Comparison of ENCODE assay signal across 16 mouse cellular contexts in the genomic region with DNA sequence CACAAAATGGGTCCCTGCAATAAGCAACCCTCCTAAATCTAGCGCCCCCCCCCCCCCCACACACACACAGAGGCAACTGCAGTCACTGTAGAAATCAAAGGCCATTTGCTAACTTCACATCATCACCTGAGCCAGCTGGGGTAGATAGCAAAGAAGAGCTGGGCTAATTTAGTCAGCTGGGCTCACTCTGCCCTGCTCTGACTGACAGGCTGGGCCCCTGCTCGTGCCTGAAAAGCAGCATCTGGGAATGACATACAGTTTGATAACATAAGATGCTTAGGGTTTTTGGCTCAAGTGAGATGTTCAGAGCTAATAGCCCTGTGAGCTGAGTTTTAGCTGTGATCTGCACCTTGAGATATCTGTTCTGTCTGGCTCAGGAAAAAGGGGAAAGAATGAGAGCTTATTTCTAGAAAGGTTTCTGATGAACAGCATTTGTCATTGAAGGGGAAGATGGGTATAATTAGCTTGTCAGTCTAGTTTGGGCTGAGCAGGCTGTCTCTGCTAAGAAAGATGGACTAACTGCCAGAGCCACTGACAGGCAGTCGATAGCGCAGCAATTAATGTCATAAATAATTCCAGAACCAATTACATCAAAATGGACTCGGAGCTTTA.
A peak's percentile ranks its signal among the peaks of the same experiment; 100 is the strongest.
DNase-seq lines count a peak whose midpoint lies in the region; ATAC-seq and TF ChIP-seq lines count a peak whose summit lies in the region.
"Had no signal": no experiment of that assay in that cellular context is flagged by ENCODE, and none has a peak within 500 bp of the region (broad histone marks: within the 10 kb centered on the region; RNA-seq: fewer than 3 reads in every experiment).

No protein-coding gene starts in this region.

- H3K4me3 ChIP-seq in lung, embryonic 14.5 days (ENCODE audit: low read depth, low read length), result no peak overlapping the region
- no peak overlapping the region; the same call in 1 of the 2 replicates for H3K4me3 ChIP-seq in forebrain, embryonic 16.5 days (replicated peaks; ENCODE audit: low read length)
- no peak overlapping the region for H3K4me3 ChIP-seq in hindbrain, embryonic 14.5 days (replicated peaks; ENCODE audit: low read length)
- no peak overlapping the region for H3K4me3 ChIP-seq in neural tube, embryonic 15.5 days (replicated peaks)
- H3K4me3 ChIP-seq: embryonic facial prominence, embryonic 12.5 days; heart, embryonic 10.5 days; intestine, embryonic 15.5 days; liver, embryonic 12.5 days had no signal

- no peaks in the 10 kb centered on the region for H3K36me3 ChIP-seq in lung, embryonic 14.5 days (ENCODE audit: insufficient read depth)
- no peaks in the 10 kb centered on the region for H3K36me3 ChIP-seq in forebrain, embryonic 16.5 days (ENCODE audit: control insufficient read depth, insufficient read depth)
- H3K36me3 ChIP-seq in hindbrain, embryonic 14.5 days (replicated peaks; ENCODE audit: control insufficient read depth, insufficient read depth), result no peaks in the 10 kb centered on the region
- H3K36me3 ChIP-seq in neural tube, embryonic 15.5 days, result no peaks in the 10 kb centered on the region
- H3K36me3 ChIP-seq: embryonic facial prominence, embryonic 12.5 days; heart, embryonic 10.5 days; intestine, embryonic 15.5 days; liver, embryonic 12.5 days had no signal

- H3K27ac ChIP-seq in lung, embryonic 14.5 days (ENCODE audit: low read depth), result no peak overlapping the region
- H3K27ac ChIP-seq in forebrain, embryonic 16.5 days (ENCODE audit: low read length), result peak overlapping the region; percentile 73
- peak overlapping the region; percentile 69 for H3K27ac ChIP-seq in hindbrain, embryonic 14.5 days
- peak overlapping the region; percentile 5; the same call in 1 of the 2 replicates for H3K27ac ChIP-seq in neural tube, embryonic 15.5 days (replicated peaks)
- H3K27ac ChIP-seq: embryonic facial prominence, embryonic 12.5 days; heart, embryonic 10.5 days; intestine, embryonic 15.5 days; liver, embryonic 12.5 days had no signal

- no peak for TF ChIP-seq CTCF in lung, embryonic 14.5 days (IDR thresholded peaks at IDR 0.05; ENCODE audit: low read depth)

- H3K9ac ChIP-seq in lung, embryonic 14.5 days, result no peak overlapping the region
- no peak overlapping the region for H3K9ac ChIP-seq in forebrain, embryonic 16.5 days (replicated peaks; ENCODE audit: low read depth, low read length)
- no peak overlapping the region for H3K9ac ChIP-seq in hindbrain, embryonic 14.5 days
- no peak overlapping the region for H3K9ac ChIP-seq in neural tube, embryonic 15.5 days (replicated peaks)
- H3K9ac ChIP-seq: embryonic facial prominence, embryonic 12.5 days; intestine, embryonic 15.5 days; liver, embryonic 12.5 days had no signal

- no peaks in the 10 kb centered on the region for H3K4me1 ChIP-seq in lung, embryonic 14.5 days (ENCODE audit: insufficient read depth)
- H3K4me1 ChIP-seq in forebrain, embryonic 16.5 days (replicated peaks; ENCODE audit: control insufficient read depth, insufficient read depth, low read length), result peaks cover 22% of the 10 kb centered on the region
- peaks cover 24% of the 10 kb centered on the region for H3K4me1 ChIP-seq in hindbrain, embryonic 14.5 days (replicated peaks; ENCODE audit: control insufficient read depth, insufficient read depth, low read length)
- H3K4me1 ChIP-seq in neural tube, embryonic 15.5 days, result peaks cover 20% of the 10 kb centered on the region
- H3K4me1 ChIP-seq: intestine, embryonic 15.5 days; liver, embryonic 12.5 days had no signal

- DNase-seq in lung, embryonic 14.5 days, result peak; percentile 10
- no peak for DNase-seq in lung, postnatal 4 days
- peak; percentile 50 for DNase-seq in hindbrain, embryonic 14.5 days (ENCODE audit: low spot score)
- no peak for DNase-seq in layer of hippocampus, adult 18-20 months (ENCODE audit: low spot score in 2 of 2)
- DNase-seq: adrenal gland, postnatal 25 days; gastrocnemius, postnatal 14 days; heart, postnatal 14 days; left cerebral cortex, postnatal 4 days; thymus, postnatal 14 days had no signal

- WGBS in lung, embryonic 14.5 days, result 38% methylated on average over 5 of the region's 5 CpGs
- 15% methylated on average over 5 of the region's 5 CpGs for WGBS in forebrain, embryonic 16.5 days
- WGBS in hindbrain, embryonic 14.5 days, result 40% methylated on average over 5 of the region's 5 CpGs
- 26% methylated on average over 5 of the region's 5 CpGs for WGBS in neural tube, embryonic 15.5 days

- H3K4me2 ChIP-seq in lung, embryonic 14.5 days, result no peak overlapping the region
- H3K4me2 ChIP-seq in forebrain, embryonic 16.5 days (ENCODE audit: low read length), result peak overlapping the region; percentile 45
- H3K4me2 ChIP-seq in hindbrain, embryonic 14.5 days (replicated peaks), result peak overlapping the region; percentile 22
- H3K4me2 ChIP-seq in neural tube, embryonic 15.5 days, result no peak overlapping the region
- H3K4me2 ChIP-seq: embryonic facial prominence, embryonic 12.5 days; intestine, embryonic 15.5 days; liver, embryonic 12.5 days had no signal

- H3K9me3 ChIP-seq in lung, embryonic 14.5 days (ENCODE audit: low read depth, low read length), result no peaks in the 10 kb centered on the region
- no peaks in the 10 kb centered on the region for H3K9me3 ChIP-seq in forebrain, embryonic 16.5 days (ENCODE audit: control insufficient read depth, low read length)
- H3K9me3 ChIP-seq in hindbrain, embryonic 14.5 days (ENCODE audit: control insufficient read depth, low read length), result no peaks in the 10 kb centered on the region
- H3K9me3 ChIP-seq in neural tube, embryonic 15.5 days (replicated peaks), result no peaks in the 10 kb centered on the region
- H3K9me3 ChIP-seq: embryonic facial prominence, embryonic 12.5 days; heart, embryonic 10.5 days; intestine, embryonic 15.5 days; liver, embryonic 12.5 days had no signal

- no peaks in the 10 kb centered on the region for H3K27me3 ChIP-seq in lung, embryonic 14.5 days (ENCODE audit: insufficient read depth, low read length)
- no peaks in the 10 kb centered on the region for H3K27me3 ChIP-seq in forebrain, embryonic 16.5 days (replicated peaks; ENCODE audit: control insufficient read depth, insufficient read depth, low read length)
- H3K27me3 ChIP-seq in hindbrain, embryonic 14.5 days (ENCODE audit: control insufficient read depth, insufficient read depth, low read length), result no peaks in the 10 kb centered on the region
- no peaks in the 10 kb centered on the region for H3K27me3 ChIP-seq in neural tube, embryonic 15.5 days (replicated peaks)
- H3K27me3 ChIP-seq: embryonic facial prominence, embryonic 12.5 days; intestine, embryonic 15.5 days; liver, embryonic 12.5 days had no signal

- no peak for ATAC-seq in lung, embryonic 14.5 days (ENCODE audit: insufficient read depth)
- ATAC-seq in forebrain, embryonic 16.5 days, result peak; percentile 78
- peak; percentile 34; the same call in 1 of the 2 replicates for ATAC-seq in hindbrain, embryonic 14.5 days (ENCODE audit: low FRiP score)
- no peak for ATAC-seq in neural tube, embryonic 15.5 days (ENCODE audit: low FRiP score)
- no peak for ATAC-seq in activated CD4-positive, CD25-positive, alpha-beta regulatory T cell, adult 4 months
- ATAC-seq: intestine, embryonic 15.5 days; liver, embryonic 12.5 days had no signal

Comparison
In these comparisons a context has a peak if more than half of its experiments do, and no peak if none do; other contexts are left out.
1. DNase-seq: peak in lung, embryonic 14.5 days (single experiment) and hindbrain, embryonic 14.5 days (single experiment); none in lung, postnatal 4 days (0 of 2) and layer of hippocampus, adult 18-20 months (0 of 2).
2. ATAC-seq: peak in forebrain, embryonic 16.5 days (single experiment) and hindbrain, embryonic 14.5 days (single experiment); none in lung, embryonic 14.5 days (single experiment), neural tube, embryonic 15.5 days (single experiment) and activated CD4-positive, CD25-positive, alpha-beta regulatory T cell, adult 4 months (single experiment).
3. H3K4me2 ChIP-seq: peak in forebrain, embryonic 16.5 days (single experiment) and hindbrain, embryonic 14.5 days (single experiment); none in lung, embryonic 14.5 days (single experiment) and neural tube, embryonic 15.5 days (single experiment).